Mouse (Mus musculus) C2C12 (cell line): ENCODE data around the gene Golga1.

Experiments
- CEBPB ChIP-seq: IDR thresholded peaks from one replicate; pipeline ENCODE4 v1.6.1; 2011; ENCODE audit warnings: low read depth, mild to moderate bottlenecking, control low read depth, moderate library complexity
- CTCF ChIP-seq: IDR thresholded peaks from one replicate; pipeline ENCODE4 v1.5.1; 2011; ENCODE audit not compliant: control insufficient read depth, insufficient read depth, insufficient read length
- MAX ChIP-seq: IDR thresholded peaks from one replicate; pipeline ENCODE4 v1.6.1; 2011; ENCODE audit warnings: mild to moderate bottlenecking, control low read depth
- USF1 ChIP-seq: IDR thresholded peaks from one replicate; pipeline ENCODE4 v1.6.1; 2011; ENCODE audit warnings: low read depth, mild to moderate bottlenecking, control low read depth, moderate library complexity

DNA sequence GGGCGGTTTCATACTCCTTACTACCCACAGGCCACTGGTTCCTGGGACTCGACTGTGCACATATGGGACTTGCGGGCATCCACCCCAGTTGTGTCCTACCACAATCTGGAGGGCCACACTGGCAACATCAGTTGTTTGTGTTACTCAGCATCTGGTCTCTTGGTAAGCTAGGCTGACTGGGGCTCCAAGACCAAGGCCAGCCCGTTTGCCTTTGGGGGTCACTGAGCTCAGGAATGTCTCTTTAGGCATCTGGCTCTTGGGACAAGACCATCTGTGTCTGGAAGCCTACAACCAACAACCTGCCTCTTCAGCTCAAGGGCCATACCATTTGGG, 64.8 kb downstream of the Golga1 start:
- TF ChIP-seq CTCF (no peak), USF1 (no peak), MAX (no peak), CEBPB (no peak)
